Mouse (Mus musculus): Measurements from ENCODE around the gene Eif4a3.

Eif4a3 gene

GRCm38 (mm10) chr11:119299391-119300245 is at the start of gene Eif4a3:
Eif4a3 (minus strand) TSS chr11:119300089.
- DNase-seq (ENCODE audit: low spot score): peak; percentile 94

DNA sequence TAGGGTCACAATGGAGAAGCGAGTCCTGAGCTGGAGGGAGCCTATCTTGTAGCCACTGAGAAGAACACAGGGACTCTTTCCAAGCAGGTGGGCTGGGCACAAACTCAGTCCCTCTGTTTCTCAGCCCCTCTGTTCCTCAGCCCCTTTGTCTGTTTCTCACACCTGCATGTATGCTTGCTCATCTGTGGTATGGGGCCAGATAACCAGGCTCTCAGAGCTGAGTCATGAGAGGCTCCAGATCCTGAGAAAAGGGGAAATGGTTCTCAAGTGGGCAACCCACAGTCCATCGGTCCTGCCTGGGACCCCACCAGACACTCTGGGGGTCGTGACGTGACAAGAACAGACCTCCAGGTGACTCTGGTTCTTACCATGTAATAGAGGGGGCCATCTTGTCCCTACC is 47.2 kb upstream of the Eif4a3 start:
- DNase-seq (ENCODE audit: low spot score): no peak

- DNase-seq (ENCODE audit: low spot score): no peak
These were observed 45.0 kb upstream of the Eif4a3 start for GRCm38 (mm10) chr11:119344865-119345264.

GRCm38 (mm10) chr11:119344178-119344577 is 44.3 kb upstream of the Eif4a3 start:
- no peak for DNase-seq (ENCODE audit: low spot score)

GRCm38 (mm10) chr11:119339637-119340036 is 39.7 kb upstream of the Eif4a3 start:
- DNase-seq (ENCODE audit: low spot score): no peak

- DNase-seq (ENCODE audit: low spot score): no peak
These were observed 39.3 kb upstream of the Eif4a3 start for GRCm38 (mm10) chr11:119339179-119339578.

DNA sequence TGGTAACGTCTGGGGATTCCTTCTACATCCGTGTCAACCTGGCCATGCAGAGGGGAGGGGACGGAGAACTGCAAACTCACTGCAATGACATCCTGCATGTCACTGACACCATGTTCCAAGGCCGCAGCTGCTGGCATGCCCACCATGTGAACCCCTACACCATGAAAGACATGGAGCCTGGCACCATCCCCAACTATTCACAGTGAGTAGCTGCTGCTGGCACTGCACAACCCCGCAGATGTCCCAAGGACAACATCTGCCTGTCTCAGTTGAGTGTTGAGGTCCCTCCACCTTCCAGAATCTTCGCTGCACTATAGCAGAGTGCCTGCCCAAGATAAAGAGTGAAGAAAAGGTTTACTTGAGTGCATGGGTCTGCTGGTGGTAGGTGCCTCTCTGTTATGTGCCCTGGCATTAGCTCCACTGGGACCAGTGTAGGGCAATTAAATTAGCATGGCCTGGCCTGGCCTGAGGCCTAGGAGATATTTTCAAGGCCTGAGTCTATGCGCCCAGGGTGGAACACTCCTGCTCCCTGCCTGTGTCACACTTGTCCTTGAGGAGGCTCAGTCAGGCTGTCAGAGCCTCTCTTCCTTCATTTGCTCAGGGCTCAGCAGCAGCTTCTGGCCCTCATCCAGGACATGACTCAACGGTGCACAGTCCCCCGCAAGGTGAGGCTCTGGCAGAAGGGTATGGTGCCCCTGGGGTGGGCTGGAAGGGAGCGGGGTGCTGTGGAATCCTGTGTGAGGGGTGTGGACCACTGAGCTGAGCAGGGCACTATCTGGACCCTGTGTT is 38.6 kb upstream of the Eif4a3 start:
- DNase-seq (ENCODE audit: low spot score): no peak

- no peak for DNase-seq (ENCODE audit: low spot score)
These were observed 32.1 kb upstream of the Eif4a3 start for GRCm38 (mm10) chr11:119331970-119332369.

DNA sequence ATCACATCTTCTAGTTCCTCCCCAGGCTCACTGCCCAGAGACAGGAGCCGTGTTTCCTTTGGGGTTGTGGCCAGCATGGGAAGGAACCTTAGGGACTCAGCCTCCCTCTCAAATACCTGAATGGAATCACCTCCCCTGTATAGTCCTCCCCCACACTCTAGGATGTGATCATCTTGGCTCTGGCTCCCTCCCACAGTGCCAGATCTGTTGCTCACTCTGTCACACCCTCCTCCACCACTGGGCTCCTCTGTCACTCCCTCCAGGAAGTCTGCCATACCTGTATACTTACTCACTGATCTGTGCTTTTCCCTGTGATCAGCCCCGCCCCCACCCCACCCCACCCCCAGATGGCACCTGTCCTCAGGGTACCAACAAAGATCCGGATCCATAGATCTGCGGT is 30.7 kb upstream of the Eif4a3 start:
- no peak for DNase-seq (ENCODE audit: low spot score)

- no peak for DNase-seq (ENCODE audit: low spot score)
These were observed 25.2 kb upstream of the Eif4a3 start for GRCm38 (mm10) chr11:119325068-119325467.

GRCm38 (mm10) chr11:119322521-119322920 is 22.6 kb upstream of the Eif4a3 start:
- no peak for DNase-seq (ENCODE audit: low spot score)

DNA sequence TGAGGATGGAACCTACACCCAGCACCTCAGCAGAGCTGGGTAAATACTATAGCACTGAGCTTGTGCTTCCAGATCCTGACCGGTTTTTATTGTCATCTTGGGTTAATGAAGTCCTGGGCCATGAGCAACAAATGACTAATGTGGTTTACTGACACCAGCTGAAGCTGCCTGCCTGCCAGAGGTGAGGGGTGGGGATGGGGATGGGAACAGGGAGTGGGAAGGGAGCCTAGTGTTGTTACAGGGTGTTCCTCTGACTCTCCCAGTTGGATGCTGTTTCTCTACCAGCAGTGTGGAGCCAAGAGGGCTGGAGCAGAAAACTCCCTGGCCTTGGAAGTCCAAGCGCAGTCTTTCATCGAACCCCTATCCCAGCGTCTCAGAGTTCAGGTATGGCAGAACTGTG is 16.8 kb upstream of the Eif4a3 start:
- DNase-seq (ENCODE audit: low spot score): no peak

- DNase-seq (ENCODE audit: low spot score): no peak
These were observed 14.5 kb upstream of the Eif4a3 start for GRCm38 (mm10) chr11:119314252-119314936.

- DNase-seq (ENCODE audit: low spot score): no peak
These were observed 10.7 kb upstream of the Eif4a3 start for GRCm38 (mm10) chr11:119310621-119311020.

DNA sequence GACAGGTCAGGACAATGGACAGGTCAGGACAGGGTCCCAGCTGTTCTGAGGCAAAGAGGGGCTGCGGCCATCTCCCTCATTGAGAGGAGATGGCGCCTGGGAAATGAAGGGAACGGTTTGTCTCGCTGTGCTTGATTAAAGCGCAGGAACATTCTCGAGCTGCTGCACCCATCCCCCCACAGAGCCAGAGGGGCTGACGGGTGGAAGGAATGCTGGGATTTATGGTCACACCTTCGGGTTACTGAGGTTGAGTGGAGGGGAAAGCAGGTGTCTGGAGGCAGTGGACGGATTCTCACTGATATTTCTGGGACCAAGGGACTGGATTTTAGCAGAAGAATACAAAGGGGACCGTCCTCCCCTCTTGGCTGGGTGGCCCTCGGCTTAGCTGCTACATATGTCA is 8.0 kb upstream of the Eif4a3 start:
- DNase-seq (ENCODE audit: low spot score): no peak

DNA sequence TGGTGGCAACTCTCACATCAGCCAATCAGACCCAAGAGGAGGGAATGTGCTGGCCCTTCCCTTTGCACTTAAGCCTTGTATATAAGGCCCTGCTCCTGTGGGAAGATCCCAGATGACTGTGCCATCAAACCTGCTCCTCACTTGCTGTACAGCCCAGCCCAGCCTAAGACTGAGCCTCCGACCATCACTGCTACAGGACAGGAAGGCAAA is 7.7 kb upstream of the Eif4a3 start, which contains the start of gene Card14:
Gene Card14 (plus strand): TSS at position 111 of the 210 bp plus-strand sequence.
- DNase-seq (ENCODE audit: low spot score): no peak

GRCm38 (mm10) chr11:119306762-119307657 is 7.1 kb upstream of the Eif4a3 start:
- DNase-seq (ENCODE audit: low spot score): no peak

GRCm38 (mm10) chr11:119304904-119305712 is 5.2 kb upstream of the Eif4a3 start:
- DNase-seq (ENCODE audit: low spot score): no peak

- DNase-seq (ENCODE audit: low spot score): no peak
These were observed 1.1 kb upstream of the Eif4a3 start for GRCm38 (mm10) chr11:119300986-119301385.

DNA sequence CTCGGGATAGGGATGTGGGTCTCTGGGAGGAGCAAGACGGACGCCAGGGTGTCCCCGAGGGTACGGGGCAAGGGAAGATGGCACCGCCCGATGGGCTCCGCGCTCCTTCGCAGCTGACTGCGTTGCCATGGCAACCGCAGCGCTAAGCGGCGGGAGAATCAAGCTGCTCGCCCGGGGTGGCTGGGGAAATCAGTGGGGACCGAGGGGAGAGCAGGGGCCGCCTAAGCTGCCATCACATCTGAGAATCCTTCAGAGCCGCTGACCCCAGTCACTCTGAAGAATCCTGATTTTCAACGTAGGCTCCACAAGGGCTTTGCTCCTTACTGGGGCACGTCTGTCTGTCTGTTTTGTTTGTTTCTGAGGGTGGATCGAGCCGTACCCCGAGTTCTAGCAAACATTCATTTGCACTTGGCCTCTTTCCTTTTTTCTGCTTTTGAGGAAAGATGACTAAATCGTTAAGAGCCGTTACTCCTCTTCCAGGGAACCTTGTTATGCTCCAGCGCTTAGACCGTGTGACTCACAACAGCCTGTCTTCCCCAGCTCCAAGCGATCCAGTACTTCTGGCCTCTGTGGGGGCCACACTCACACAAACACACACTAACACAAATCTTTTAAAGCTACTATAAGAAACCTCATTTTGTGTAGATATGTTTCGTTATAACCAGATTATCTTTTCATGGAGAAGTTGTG is 502 bp upstream of the Eif4a3 start:
- no peak for DNase-seq (ENCODE audit: low spot score)

Data from urinary bladder, postnatal 10 days (tissue).